Mouse (Mus musculus): Measurements from ENCODE around the gene Gdpd5. TPM values are rescaled to one million over a fixed set of nuclear protein-coding genes. Genes with fewer than 3 reads are reported as not detected.

Gene Gdpd5
- polyA plus RNA-seq, 1 experiment from 2014 or later, result 13.9 TPM

GRCm38 (mm10) chr7:99424538-99425155 lies 43.4 kb downstream of the Gdpd5 start:
- in situ Hi-C loops (cut with MboI; ENCODE audit: low pct_unique_long_range_greater_than_20kb), result no loop called here
- DNase-seq (ENCODE audit: low read depth, low spot score) (no peak), ATAC-seq (no peak)
- no peaks in the 10 kb centered on the region for H3K27me3 ChIP-seq
- POLR2A ChIA-PET, result interaction anchor here (0.9 kb wide), 1 partner anchor 8 kb away, joined by 3 read pairs; no protein-coding TSS in a partner anchor
- CTCF ChIA-PET, result no interaction called here
- no peak for TF ChIP-seq CTCF (IDR thresholded peaks at IDR 0.05)

- in situ Hi-C loops (cut with MboI; ENCODE audit: low pct_unique_long_range_greater_than_20kb), result no loop called here
- ChIA-PET CTCF (no interaction called here), POLR2A (no interaction called here)
- no peak for TF ChIP-seq CTCF (IDR thresholded peaks at IDR 0.05)
- no peaks in the 10 kb centered on the region for H3K27me3 ChIP-seq
- DNase-seq (ENCODE audit: low read depth, low spot score) (no peak), ATAC-seq (no peak)
Measured at GRCm38 (mm10) chr7:99425706-99426105, 44.5 kb downstream of the Gdpd5 start.

GRCm38 (mm10) chr7:99427031-99427430 lies 45.8 kb downstream of the Gdpd5 start:
- DNase-seq (ENCODE audit: low read depth, low spot score) (no peak), ATAC-seq (no peak)
- ChIA-PET CTCF (interaction anchor here (0.8 kb wide), 1 partner anchor 52 kb away, joined by 3 read pairs; no protein-coding TSS in a partner anchor), POLR2A (no interaction called here)
- in situ Hi-C loops (cut with MboI; ENCODE audit: low pct_unique_long_range_greater_than_20kb), result no loop called here
- TF ChIP-seq CTCF (IDR thresholded peaks at IDR 0.05), result no peak
- H3K27me3 ChIP-seq, result no peaks in the 10 kb centered on the region

DNA sequence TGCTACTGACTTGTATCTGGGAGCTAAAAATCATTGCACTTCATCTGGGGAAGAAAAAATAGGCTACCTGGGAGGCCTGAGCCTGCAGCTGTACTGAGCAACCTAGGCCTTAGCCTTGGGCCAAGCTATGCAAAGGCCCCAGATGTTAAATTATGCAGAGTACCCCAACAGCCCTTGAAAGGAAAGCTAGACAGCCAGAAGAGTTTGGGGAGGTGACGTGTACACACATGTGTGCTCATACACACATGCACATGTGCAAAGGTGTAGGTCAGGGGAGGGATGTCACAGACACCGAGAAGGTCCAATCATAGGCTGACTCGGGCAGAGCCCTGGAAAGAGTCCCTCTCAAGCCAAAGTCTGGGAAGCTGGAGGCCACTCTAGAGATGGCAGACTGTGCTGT lies 46.8 kb downstream of the Gdpd5 start:
- H3K27me3 ChIP-seq, result no peaks in the 10 kb centered on the region
- no peak for TF ChIP-seq CTCF (IDR thresholded peaks at IDR 0.05)
- DNase-seq (ENCODE audit: low read depth, low spot score) (no peak), ATAC-seq (no peak)
- in situ Hi-C loops (cut with MboI; ENCODE audit: low pct_unique_long_range_greater_than_20kb), result no loop called here
- CTCF ChIA-PET, result interaction anchor here (0.8 kb wide), 1 partner anchor 53 kb away, joined by 3 read pairs; no protein-coding TSS in a partner anchor
- POLR2A ChIA-PET, result no interaction called here

DNA sequence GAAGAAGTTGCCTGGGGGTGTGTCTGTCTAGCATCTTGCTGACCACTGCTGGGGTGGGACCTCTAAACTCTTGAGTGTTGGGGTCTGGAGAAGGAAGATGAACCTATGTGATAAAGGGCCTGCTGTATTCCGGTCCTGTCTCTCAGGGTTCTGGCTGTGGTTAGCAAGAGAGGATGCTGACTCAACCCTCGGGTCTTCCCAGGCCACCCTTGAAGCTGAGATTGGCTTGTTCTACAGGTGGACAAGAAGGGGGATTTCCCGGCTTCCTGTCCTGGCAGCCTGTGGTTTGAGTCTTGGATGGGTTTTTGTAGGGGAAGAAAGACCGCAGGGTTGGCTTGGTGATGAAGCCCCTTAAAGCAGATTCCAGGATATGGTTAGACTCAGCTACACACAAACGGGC lies 47.6 kb downstream of the Gdpd5 start:
- CTCF ChIA-PET, result no interaction called here
- no peak for ATAC-seq
- peak; percentile 54 for DNase-seq (ENCODE audit: low read depth, low spot score)
- POLR2A ChIA-PET, result no interaction called here
- no peaks in the 10 kb centered on the region for H3K27me3 ChIP-seq
- in situ Hi-C loops (cut with MboI; ENCODE audit: low pct_unique_long_range_greater_than_20kb), result no loop called here
- TF ChIP-seq CTCF (IDR thresholded peaks at IDR 0.05), result no peak

- POLR2A ChIA-PET, result no interaction called here
- no peak for DNase-seq (ENCODE audit: low read depth, low spot score)
- TF ChIP-seq CTCF (IDR thresholded peaks at IDR 0.05), result no peak
- H3K27me3 ChIP-seq, result no peaks in the 10 kb centered on the region
- in situ Hi-C loops (cut with MboI; ENCODE audit: low pct_unique_long_range_greater_than_20kb), result no loop called here
- CTCF ChIA-PET, result interaction anchor here (1.2 kb wide), 1 partner anchor 10 kb away, joined by 3 read pairs; no protein-coding TSS in a partner anchor
- peak; percentile 3 for ATAC-seq
Measured at GRCm38 (mm10) chr7:99429786-99430185, 48.6 kb downstream of the Gdpd5 start.

DNA sequence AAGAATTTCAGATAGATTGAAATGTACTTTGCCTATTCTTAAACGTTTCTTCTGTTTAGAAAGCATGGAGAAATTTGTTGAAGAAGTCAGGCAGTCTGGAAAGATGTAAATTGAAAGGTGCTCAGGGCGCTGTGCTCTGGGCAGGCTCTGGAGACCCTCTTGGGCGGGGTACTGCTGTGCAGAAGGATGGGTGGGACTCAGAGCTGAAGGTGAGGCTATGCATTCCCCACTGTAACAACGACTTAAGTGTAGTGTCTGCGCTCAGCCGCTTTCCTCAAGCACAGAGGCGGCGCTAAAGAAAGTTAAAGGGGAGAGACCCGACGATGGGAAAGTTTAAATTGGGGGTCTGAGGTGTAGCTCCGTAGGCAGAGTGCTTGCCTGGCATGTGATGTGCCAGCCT lies 49.0 kb downstream of the Gdpd5 start:
- DNase-seq (ENCODE audit: low read depth, low spot score) (no peak), ATAC-seq (no peak)
- no peak for TF ChIP-seq CTCF (IDR thresholded peaks at IDR 0.05)
- POLR2A ChIA-PET, result no interaction called here
- CTCF ChIA-PET, result interaction anchor here (1.2 kb wide), 1 partner anchor 11 kb away, joined by 3 read pairs; no protein-coding TSS in a partner anchor
- in situ Hi-C loops (cut with MboI; ENCODE audit: low pct_unique_long_range_greater_than_20kb), result no loop called here
- no peaks in the 10 kb centered on the region for H3K27me3 ChIP-seq

DNA sequence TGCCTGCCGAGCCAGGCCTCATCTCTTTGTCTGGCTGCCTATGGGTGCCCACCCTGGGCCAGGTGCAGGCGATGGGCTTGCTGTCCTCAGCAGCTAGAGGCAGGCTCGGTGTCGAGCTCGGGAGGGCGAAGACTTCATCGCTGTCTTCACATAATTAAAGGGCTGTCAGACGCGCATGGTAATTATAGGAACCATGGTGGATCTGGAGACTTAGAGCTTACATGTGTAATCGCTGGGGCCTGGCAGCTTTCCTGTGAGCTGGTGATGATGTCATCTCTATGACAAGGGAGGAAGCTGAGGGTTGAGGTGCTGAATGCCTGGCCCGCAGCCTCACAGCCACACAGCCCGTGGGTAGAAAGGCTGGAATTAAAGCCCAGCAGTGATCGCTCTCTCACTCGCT lies 51.0 kb downstream of the Gdpd5 start:
- no peak for ATAC-seq
- no peak for DNase-seq (ENCODE audit: low read depth, low spot score)
- no peaks in the 10 kb centered on the region for H3K27me3 ChIP-seq
- no peak for TF ChIP-seq CTCF (IDR thresholded peaks at IDR 0.05)
- in situ Hi-C loops (cut with MboI; ENCODE audit: low pct_unique_long_range_greater_than_20kb), result no loop called here
- ChIA-PET CTCF (interaction anchor here (1.3 kb wide), 1 partner anchor 22 kb away, joined by 4 read pairs; no protein-coding TSS in a partner anchor), POLR2A (no interaction called here)

GRCm38 (mm10) chr7:99432863-99433262 lies 51.6 kb downstream of the Gdpd5 start:
- no peaks in the 10 kb centered on the region for H3K27me3 ChIP-seq
- ATAC-seq (no peak), DNase-seq (ENCODE audit: low read depth, low spot score) (no peak)
- ChIA-PET CTCF (interaction anchor here (0.9 to 1.3 kb wide), 2 partner anchors 12 to 23 kb away, joined by 3 to 4 read pairs; no protein-coding TSS in a partner anchor), POLR2A (interaction anchor here (0.7 kb wide), 1 partner anchor 9 kb away, joined by 3 read pairs; no protein-coding TSS in a partner anchor)
- in situ Hi-C loops (cut with MboI; ENCODE audit: low pct_unique_long_range_greater_than_20kb), result no loop called here
- no peak for TF ChIP-seq CTCF (IDR thresholded peaks at IDR 0.05)

GRCm38 (mm10) chr7:99434672-99435250 lies 53.5 kb downstream of the Gdpd5 start:
- in situ Hi-C loops (cut with MboI; ENCODE audit: low pct_unique_long_range_greater_than_20kb), result no loop called here
- ATAC-seq, result no peak
- CTCF ChIA-PET, result interaction anchor here (1.0 kb wide), 1 partner anchor 60 kb away, joined by 3 read pairs; no protein-coding TSS in a partner anchor

GRCm38 (mm10) chr7:99436530-99436929 lies 55.3 kb downstream of the Gdpd5 start:
- in situ Hi-C loops (cut with MboI; ENCODE audit: low pct_unique_long_range_greater_than_20kb), result no loop called here
- ChIA-PET POLR2A (interaction anchor here (0.5 to 0.6 kb wide), 2 partner anchors 15 to 243 kb away, joined by 3 to 4 read pairs; no protein-coding TSS in a partner anchor), CTCF (interaction anchor here (0.6 to 0.9 kb wide), 2 partner anchors 11 to 15 kb away, joined by 3 read pairs; no protein-coding TSS in a partner anchor)
- no peaks in the 10 kb centered on the region for H3K27me3 ChIP-seq
- no peak for TF ChIP-seq CTCF (IDR thresholded peaks at IDR 0.05)
- ATAC-seq (no peak), DNase-seq (ENCODE audit: low read depth, low spot score) (no peak)

More at GRCm38 (mm10) chr7:99434672-99435250, 53.5 kb downstream of the Gdpd5 start:
- POLR2A ChIA-PET, result interaction anchor here (0.5 kb wide), 1 partner anchor 41 kb away, joined by 3 read pairs; no protein-coding TSS in a partner anchor
- no peak for TF ChIP-seq CTCF (IDR thresholded peaks at IDR 0.05)
- DNase-seq (ENCODE audit: low read depth, low spot score), result no peak
- no peaks in the 10 kb centered on the region for H3K27me3 ChIP-seq

All from Patski (cell line).